Mouse (Mus musculus) heart, embryonic 15.5 days (tissue): ENCODE data around the gene Slc5a5. TPM values are rescaled to one million over a fixed set of nuclear protein-coding genes. Genes with fewer than 3 reads are reported as not detected.

Source experiments
- ATAC-seq: fragments of 200-750 bp; cut with Nextera tagmentation; replicated peaks from 2 replicates; pipeline ENCODE4 v1.8.0; 2017; ENCODE audit warnings: low read depth, moderate TSS enrichment; ENCODE audit not compliant: insufficient number of reproducible peaks, insufficient read depth, low FRiP score
- H3K27ac ChIP-seq: fragments of 300-500 bp; sonication (generic); 2 replicates; pipeline ENCODE4 v1.5.1; 2015; ENCODE audit warnings: mild to moderate bottlenecking, inconsistent platforms
- H3K27me3 ChIP-seq: fragments of 300-500 bp; sonication (generic); 2 replicates; pipeline ENCODE4 v1.6.1; 2015; ENCODE audit warnings: inconsistent platforms
- H3K36me3 ChIP-seq: fragments of 300-500 bp; sonication (generic); 2 replicates; pipeline ENCODE4 v1.6.1; 2015; ENCODE audit warnings: mild to moderate bottlenecking, inconsistent platforms
- H3K4me1 ChIP-seq: fragments of 300-500 bp; sonication (generic); replicated peaks from 2 replicates; pipeline ENCODE4 v1.6.1; 2015; ENCODE audit warnings: inconsistent platforms
- H3K4me2 ChIP-seq: fragments of 300-500 bp; sonication (generic); 2 replicates; pipeline ENCODE4 v1.6.1; 2015; ENCODE audit warnings: inconsistent platforms, mild to moderate bottlenecking, moderate library complexity
- H3K4me3 ChIP-seq: fragments of 300-500 bp; sonication (generic); 2 replicates; pipeline ENCODE4 v1.5.1; 2015; ENCODE audit warnings: mild to moderate bottlenecking, inconsistent platforms
- H3K9ac ChIP-seq: fragments of 300-500 bp; sonication (generic); 2 replicates; pipeline ENCODE4 v1.6.1; 2015; ENCODE audit warnings: mild to moderate bottlenecking, inconsistent platforms
- H3K9me3 ChIP-seq: fragments of 300-500 bp; sonication (generic); replicated peaks from 2 replicates; pipeline ENCODE4 v1.6.1; 2016; ENCODE audit warnings: inconsistent platforms
- whole genome bisulfite sequencing: fragments of 180-500 bp; shearing (Covaris S2); methylation state at CpG from one replicate; pipeline ENCODE4 v1.1.7; 2015; ENCODE audit warnings: mixed read lengths; 5-methylcytosine and 5-hydroxymethylcytosine counted together
- polyA plus RNA-seq: library from polyadenylated mRNA; unstranded; fragments of >200 nt; fragmentation: Nextera tagmentation; extraction: Ambion mirVana; gene quantifications from 2 replicates; pipeline ENCODE4 v1.2.1, GENCODE M21; 2015

Gene Slc5a5
- polyA plus RNA-seq, 1 experiment from 2014 or later = 0.09 TPM

DNA sequence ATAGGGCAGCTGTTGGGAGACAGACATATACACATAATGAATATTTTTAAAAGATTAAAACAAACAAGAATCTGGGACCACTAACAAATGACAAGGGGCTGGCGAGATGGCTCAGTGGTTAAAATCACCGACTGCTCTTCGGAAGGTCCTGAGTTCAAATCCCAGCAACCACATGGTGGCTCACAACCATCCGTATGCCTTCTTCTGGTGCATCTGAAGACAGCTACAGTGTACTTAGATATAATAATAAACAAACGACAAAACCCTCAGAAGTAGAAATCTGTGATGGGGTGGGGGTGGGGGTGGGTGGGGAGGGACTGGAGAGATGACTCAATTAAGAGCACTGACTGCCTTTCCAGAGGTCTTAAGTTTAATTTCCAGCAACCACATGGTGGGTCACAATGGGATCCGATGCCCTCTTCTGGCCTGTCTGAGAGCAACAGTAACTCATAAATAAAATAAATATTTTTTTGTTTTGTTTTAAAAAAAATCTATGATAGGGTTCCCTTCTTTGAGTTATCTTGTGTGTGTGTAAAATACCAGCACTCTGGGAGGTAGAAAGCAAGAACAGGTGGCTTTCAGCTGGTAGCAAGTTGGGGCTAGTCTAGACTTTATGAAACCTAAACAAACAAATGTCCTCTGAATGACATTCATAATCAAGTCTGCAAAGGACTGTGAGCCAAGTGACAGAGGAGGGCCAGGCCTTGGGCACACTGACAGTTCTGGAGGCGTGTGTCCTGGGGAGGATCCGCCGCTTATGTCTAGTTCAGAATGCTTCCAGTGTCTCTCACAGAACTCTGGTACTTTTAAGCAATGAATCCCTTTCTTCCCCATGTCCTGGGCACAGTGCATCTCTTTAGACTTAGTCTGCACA lies 27.7 kb upstream of the Slc5a5 start:
- Histone ChIP-seq H3K4me3 (no peak overlapping the region), H3K27ac (no peak overlapping the region), H3K4me1 (0 out of 2 replicates have a peak, but pooled peaks cover 3% of the 10 kb centered on the region), H3K9ac (no peak overlapping the region), H3K4me2 (no peak overlapping the region), H3K27me3 (no peaks in the 10 kb centered on the region), H3K36me3 (peaks cover 35% of the 10 kb centered on the region), H3K9me3 (no peaks in the 10 kb centered on the region)
- ATAC-seq = no peak
- WGBS = 81% methylated on average over 9 of the region's 9 CpGs

DNA sequence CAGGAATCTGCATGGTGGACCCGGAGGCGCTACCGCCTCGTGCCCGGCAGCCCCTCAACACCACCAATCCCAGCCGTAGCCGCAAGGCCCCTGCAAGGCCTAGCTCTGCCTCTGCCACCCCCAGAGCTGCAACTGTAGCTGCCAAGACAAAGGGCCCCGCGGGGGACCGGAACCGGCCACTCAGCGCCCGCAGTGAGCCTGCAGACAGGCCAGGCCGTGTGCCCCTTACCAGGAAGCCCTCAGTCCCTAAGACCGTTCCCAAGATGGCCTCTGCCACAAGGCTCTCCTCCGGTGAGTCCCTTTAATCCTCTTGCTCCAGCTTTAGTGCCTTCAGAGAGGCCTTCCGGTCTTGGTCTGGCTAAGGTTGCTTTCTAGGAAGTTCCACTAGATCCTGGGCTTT lies 22.1 kb upstream of the Slc5a5 start:
- Histone ChIP-seq H3K4me1 (no peaks in the 10 kb centered on the region), H3K27ac (no peak overlapping the region)
- WGBS = 94% methylated on average over 17 of the region's 17 CpGs

DNA sequence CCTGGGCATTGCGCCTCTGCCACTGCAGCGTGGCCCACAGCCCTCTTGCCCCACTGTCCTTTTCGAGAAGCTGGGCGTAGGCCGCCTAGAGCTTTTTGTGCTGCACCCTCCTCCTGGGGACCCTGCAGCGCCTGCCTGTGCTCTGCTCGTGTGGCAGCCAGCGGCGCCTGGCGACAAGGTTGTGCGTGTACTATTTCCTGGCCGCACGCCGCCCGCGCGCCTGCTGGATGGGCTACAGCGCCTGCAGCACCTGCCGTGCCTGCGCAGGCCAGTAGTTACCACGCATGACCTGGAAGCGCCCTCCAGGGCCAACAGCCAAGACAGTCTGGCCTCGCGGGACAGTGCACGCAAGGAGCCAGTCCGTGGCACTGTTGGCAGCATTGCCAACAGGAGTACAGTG lies 21.0 kb upstream of the Slc5a5 start:
- H3K4me3 ChIP-seq = no peak overlapping the region
- no peak for ATAC-seq
- no peak overlapping the region for H3K9ac ChIP-seq
- no peak overlapping the region for H3K4me2 ChIP-seq
- no peaks in the 10 kb centered on the region for H3K27me3 ChIP-seq
- no peaks in the 10 kb centered on the region for H3K9me3 ChIP-seq
- no peak overlapping the region for H3K27ac ChIP-seq
- H3K36me3 ChIP-seq = peaks cover 67% of the 10 kb centered on the region
- H3K4me1 ChIP-seq = no peaks in the 10 kb centered on the region
- 94% methylated on average over 26 of the region's 26 CpGs for WGBS

More for the DNA sequence above, 22.1 kb upstream of the Slc5a5 start:
- H3K4me2 ChIP-seq = no peak overlapping the region
- no peak for ATAC-seq
- no peak overlapping the region for H3K4me3 ChIP-seq
- H3K36me3 ChIP-seq = peaks cover 70% of the 10 kb centered on the region
- H3K9ac ChIP-seq = no peak overlapping the region
- H3K9me3 ChIP-seq = no peaks in the 10 kb centered on the region
- H3K27me3 ChIP-seq = no peaks in the 10 kb centered on the region

DNA sequence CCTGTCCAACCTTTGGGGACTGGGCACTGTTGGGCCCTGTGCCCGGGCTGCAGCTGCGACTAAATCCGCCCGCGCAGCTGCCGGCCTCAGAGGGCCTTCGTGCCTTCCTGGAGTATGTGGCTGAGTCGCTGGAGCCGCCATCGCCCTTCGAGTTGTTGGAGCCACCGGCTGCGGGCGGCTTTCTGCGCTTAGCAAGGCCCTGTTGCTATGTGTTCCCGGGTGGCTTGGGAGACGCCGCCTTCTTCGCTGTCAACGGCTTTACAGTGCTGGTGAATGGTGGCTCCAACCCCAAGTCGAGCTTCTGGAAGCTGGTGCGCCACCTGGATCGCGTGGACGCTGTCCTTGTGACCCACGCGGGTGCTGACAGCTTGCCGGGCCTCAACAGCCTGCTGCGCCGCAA lies 20.4 kb upstream of the Slc5a5 start:
- ATAC-seq = no peak
- no peak overlapping the region for H3K4me3 ChIP-seq
- H3K27ac ChIP-seq = no peak overlapping the region
- H3K9me3 ChIP-seq = no peaks in the 10 kb centered on the region
- H3K9ac ChIP-seq = no peak overlapping the region
- H3K4me1 ChIP-seq = no peaks in the 10 kb centered on the region
- H3K4me2 ChIP-seq = no peak overlapping the region
- WGBS = 85% methylated on average over 30 of the region's 30 CpGs
- H3K36me3 ChIP-seq = peaks cover 61% of the 10 kb centered on the region
- no peaks in the 10 kb centered on the region for H3K27me3 ChIP-seq

- Histone ChIP-seq H3K27ac (no peak overlapping the region), H3K36me3 (peaks cover 49% of the 10 kb centered on the region), H3K4me2 (no peak overlapping the region), H3K27me3 (no peaks in the 10 kb centered on the region), H3K9me3 (no peaks in the 10 kb centered on the region), H3K4me3 (no peak overlapping the region), H3K4me1 (peaks cover 13% of the 10 kb centered on the region), H3K9ac (no peak overlapping the region)
- no peak for ATAC-seq
- WGBS = 77% methylated on average over 5 of the region's 5 CpGs
Measured at GRCm38 (mm10) chr8:70911596-70911995, 19.0 kb upstream of the Slc5a5 start.

DNA sequence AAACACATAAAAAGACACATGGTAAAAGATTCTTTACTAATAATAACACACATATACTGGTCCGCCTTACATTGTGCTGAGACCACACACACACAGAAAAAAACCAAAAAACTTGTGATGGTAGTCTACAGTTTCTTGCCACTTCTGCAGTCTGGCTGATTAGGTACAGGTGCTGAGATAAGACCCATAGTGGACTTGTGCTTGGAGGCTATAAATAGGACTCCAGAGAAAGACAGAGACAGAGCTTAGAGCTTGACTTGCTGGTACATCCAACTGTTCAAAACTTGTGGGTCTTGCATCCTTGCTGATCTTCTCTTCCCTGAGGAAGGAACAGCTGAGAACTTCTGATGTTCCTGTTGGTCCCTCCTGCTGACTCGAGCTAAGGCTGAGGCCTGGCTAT lies 15.0 kb upstream of the Slc5a5 start:
- H3K9me3 ChIP-seq = no peaks in the 10 kb centered on the region
- H3K4me2 ChIP-seq = peak overlapping the region; percentile 75; the same call in 1 of the 2 replicates
- ATAC-seq = no peak
- H3K27me3 ChIP-seq = no peaks in the 10 kb centered on the region; the same call in 1 of the 2 replicates
- peaks cover 9% of the 10 kb centered on the region for H3K36me3 ChIP-seq
- no peak overlapping the region for H3K27ac ChIP-seq
- H3K4me3 ChIP-seq = no peak overlapping the region
- peaks cover 20% of the 10 kb centered on the region for H3K4me1 ChIP-seq
- 66% methylated on average over 2 of the region's 2 CpGs for WGBS
- no peak overlapping the region for H3K9ac ChIP-seq

GRCm38 (mm10) chr8:70905831-70906736 lies 13.5 kb upstream of the Slc5a5 start, which contains the start of gene Map1s:
Gene Map1s, plus strand, starts transcription at chr8:70905932.
- H3K36me3 ChIP-seq = no peaks in the 10 kb centered on the region
- H3K27me3 ChIP-seq = no peaks in the 10 kb centered on the region; the same call in 1 of the 2 replicates
- peaks cover 20% of the 10 kb centered on the region for H3K4me1 ChIP-seq
- peak within 1 kb of the TSS; percentile 93 for H3K27ac ChIP-seq
- peak within 1 kb of the TSS; percentile 84 for H3K9ac ChIP-seq
- H3K4me2 ChIP-seq = peak within 1 kb of the TSS; percentile 75
- no peaks in the 10 kb centered on the region for H3K9me3 ChIP-seq
- ATAC-seq = peak; percentile 87
- WGBS = under 1% methylated on average over 86 of the region's 86 CpGs
- H3K4me3 ChIP-seq = peak within 1 kb of the TSS; percentile 83

DNA sequence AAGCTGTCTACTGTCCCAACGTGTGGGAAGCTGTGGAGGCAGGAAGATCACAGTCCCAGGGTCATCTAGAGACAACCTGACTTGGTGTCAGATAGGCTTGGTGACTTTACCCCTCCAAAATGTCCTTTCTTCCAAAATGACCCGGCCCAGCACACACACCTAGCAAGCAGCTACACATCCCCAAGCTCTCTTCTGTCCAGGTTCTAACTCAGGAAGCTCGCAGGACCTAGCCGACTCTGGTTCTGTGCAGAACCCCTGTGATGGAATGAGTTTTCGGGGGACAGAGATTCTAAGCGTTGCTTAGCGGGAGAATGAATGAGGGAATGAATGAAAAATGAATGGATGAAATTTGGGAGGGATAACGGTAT lies 12.9 kb upstream of the Slc5a5 start:
- Histone ChIP-seq H3K9me3 (no peaks in the 10 kb centered on the region), H3K4me3 (peak overlapping the region; percentile 83), H3K27me3 (no peaks in the 10 kb centered on the region; the same call in 1 of the 2 replicates), H3K27ac (peak overlapping the region; percentile 93), H3K4me1 (peaks cover 20% of the 10 kb centered on the region), H3K4me2 (peak overlapping the region; percentile 75), H3K9ac (peak overlapping the region; percentile 84), H3K36me3 (no peaks in the 10 kb centered on the region)
- WGBS = 17% methylated on average over 8 of the region's 8 CpGs
- no peak; the same call in 1 of the 2 replicates for ATAC-seq

- 0 out of 2 replicates have a peak overlapping the region, but pooled peaks have one; percentile 15 for H3K27ac ChIP-seq
Measured at GRCm38 (mm10) chr8:70904532-70904931, 12.0 kb upstream of the Slc5a5 start.

DNA sequence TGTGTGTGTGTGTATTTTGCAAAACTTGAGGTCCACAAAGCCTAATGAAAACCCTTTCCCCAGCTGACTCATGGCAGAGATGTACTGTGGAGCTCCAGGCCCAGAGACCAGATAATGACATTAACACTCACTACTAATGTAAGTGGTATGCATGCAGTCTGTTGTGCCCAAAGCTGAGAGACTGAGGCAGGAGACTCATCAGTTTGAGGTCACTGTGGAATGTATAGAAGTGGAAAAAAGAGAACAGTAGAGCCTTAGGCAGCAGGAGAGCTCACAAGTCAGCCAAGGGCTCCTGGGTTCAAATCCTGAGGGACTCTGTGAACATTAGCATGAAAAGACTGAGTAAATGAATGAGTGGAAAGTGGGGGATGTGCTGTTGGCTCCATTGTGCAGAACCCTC lies 11.0 kb upstream of the Slc5a5 start:
- ATAC-seq = no peak
- H3K27me3 ChIP-seq = no peaks in the 10 kb centered on the region; the same call in 1 of the 2 replicates
- no peak overlapping the region for H3K4me2 ChIP-seq
- H3K9me3 ChIP-seq = no peaks in the 10 kb centered on the region
- no peak overlapping the region for H3K4me3 ChIP-seq
- H3K27ac ChIP-seq = no peak overlapping the region
- H3K36me3 ChIP-seq = no peaks in the 10 kb centered on the region
- peaks cover 21% of the 10 kb centered on the region for H3K4me1 ChIP-seq
- no peak overlapping the region for H3K9ac ChIP-seq

More at GRCm38 (mm10) chr8:70904532-70904931, 12.0 kb upstream of the Slc5a5 start:
- Histone ChIP-seq H3K27me3 (no peaks in the 10 kb centered on the region; the same call in 1 of the 2 replicates), H3K9me3 (no peaks in the 10 kb centered on the region), H3K4me1 (peaks cover 20% of the 10 kb centered on the region), H3K9ac (no peak overlapping the region), H3K4me2 (no peak overlapping the region), H3K4me3 (no peak overlapping the region), H3K36me3 (no peaks in the 10 kb centered on the region)
- WGBS = 40% methylated on average over 4 of the region's 4 CpGs
- ATAC-seq = no peak

DNA sequence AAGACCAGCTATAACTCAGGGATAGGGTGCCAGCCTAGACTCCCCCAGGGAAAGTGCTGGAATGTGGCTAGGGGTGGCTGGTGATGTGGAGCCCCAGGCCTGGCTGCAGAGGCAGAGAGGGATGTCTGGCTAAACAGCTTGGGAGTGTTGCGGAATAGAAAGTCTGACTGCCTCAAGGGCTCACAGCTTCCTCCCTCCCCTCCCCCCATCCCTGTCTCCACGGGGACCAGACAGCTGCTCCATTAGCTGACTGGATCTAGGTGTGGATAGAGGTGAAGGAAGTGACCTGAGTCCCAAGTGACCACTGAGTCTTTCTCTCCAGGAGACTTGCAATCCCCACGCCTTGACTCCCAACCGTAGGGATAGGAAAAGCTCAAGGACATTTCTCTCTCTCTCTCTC lies 10.6 kb upstream of the Slc5a5 start:
- H3K4me2 ChIP-seq = no peak overlapping the region
- 42% methylated on average over 4 of the region's 4 CpGs for WGBS
- H3K36me3 ChIP-seq = no peaks in the 10 kb centered on the region
- peaks cover 26% of the 10 kb centered on the region for H3K4me1 ChIP-seq
- H3K4me3 ChIP-seq = no peak overlapping the region
- H3K9ac ChIP-seq = no peak overlapping the region
- no peaks in the 10 kb centered on the region for H3K9me3 ChIP-seq
- no peak for ATAC-seq
- no peaks in the 10 kb centered on the region; the same call in 1 of the 2 replicates for H3K27me3 ChIP-seq
- H3K27ac ChIP-seq = no peak overlapping the region
